Mouse (Mus musculus) forebrain, embryonic 12.5 days (tissue): ENCODE measurements at regions not wholly inside any gene's neighbourhood (a gene's known extent, or its start where the extent isn't known, plus 50 kb on each side); places are given as distances from the start of the nearest gene placed in this dataset.

Experiments used
- ATAC-seq: fragments of 200-750 bp; cut with Nextera tagmentation; 2 replicates; pipeline ENCODE4 v1.8.0; 2017; ENCODE audit warnings: moderate TSS enrichment; ENCODE audit not compliant: low FRiP score
- H3K27ac ChIP-seq: fragments of 300-500 bp; sonication (generic); 2 replicates; pipeline ENCODE4 v1.5.1; 2016; ENCODE audit warnings: mild to moderate bottlenecking
- H3K27me3 ChIP-seq: fragments of 300-500 bp; sonication (generic); 2 replicates; pipeline ENCODE4 v1.6.1; 2016; ENCODE audit warnings: mild to moderate bottlenecking
- H3K36me3 ChIP-seq: fragments of 300-500 bp; sonication (generic); replicated peaks from 2 replicates; pipeline ENCODE4 v1.6.1; 2016; ENCODE audit warnings: mild to moderate bottlenecking
- H3K4me1 ChIP-seq: fragments of 300-500 bp; sonication (generic); 2 replicates; pipeline ENCODE4 v1.6.1; 2016
- H3K4me2 ChIP-seq: fragments of 300-500 bp; sonication (generic); 2 replicates; pipeline ENCODE4 v1.6.1; 2016; ENCODE audit warnings: mild to moderate bottlenecking, moderate library complexity
- H3K4me3 ChIP-seq: fragments of 300-500 bp; sonication (generic); replicated peaks from 2 replicates; pipeline ENCODE4 v1.5.1; 2016; ENCODE audit warnings: mild to moderate bottlenecking
- H3K9ac ChIP-seq: fragments of 300-500 bp; sonication (generic); 2 replicates; pipeline ENCODE4 v1.6.1; 2016; ENCODE audit warnings: mild to moderate bottlenecking
- H3K9me3 ChIP-seq: fragments of 300-500 bp; sonication (generic); 2 replicates; pipeline ENCODE4 v1.6.1; 2016
- WGBS: fragments of 180-500 bp; shearing (Covaris S2); methylation state at CpG from one replicate; pipeline ENCODE4 v1.1.7; 2016; 5-methylcytosine and 5-hydroxymethylcytosine counted together

DNA sequence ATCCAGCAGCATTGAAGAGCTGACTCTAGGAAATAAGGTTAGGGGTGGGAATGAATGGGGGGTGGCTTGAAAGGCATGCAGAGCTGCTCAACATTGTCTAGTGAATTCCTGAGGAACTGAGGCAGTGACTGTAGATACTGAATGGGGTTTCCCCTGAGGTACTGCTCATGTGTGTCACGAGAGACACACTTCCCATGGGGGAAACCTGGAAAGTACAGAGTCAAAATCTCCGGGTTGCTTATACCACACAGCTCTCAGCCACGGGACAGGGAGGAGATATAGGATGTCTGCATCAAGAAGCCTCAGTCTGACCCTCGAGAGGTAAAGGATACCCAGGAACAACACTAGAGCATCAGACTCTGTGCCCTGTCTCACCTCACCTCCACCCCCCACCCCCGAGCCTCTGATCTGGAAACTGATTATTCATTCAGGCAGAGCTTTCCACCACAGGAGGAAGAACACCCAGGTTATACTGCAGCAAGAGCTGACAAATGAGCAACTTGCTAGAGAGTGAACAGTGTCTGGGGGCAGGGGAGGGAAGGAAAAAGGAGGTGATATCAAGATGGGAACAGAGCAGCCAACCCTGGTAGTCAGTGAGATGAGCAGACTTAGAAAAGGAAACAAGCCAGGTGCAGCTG, 102.3 kb upstream of the Nfe2l3 start:
- H3K27ac ChIP-seq = no peak overlapping the region
- H3K4me2 ChIP-seq = no peak overlapping the region
- H3K9ac ChIP-seq = no peak overlapping the region
- 0 out of 2 replicates have a peak, but pooled peaks cover 4% of the 10 kb centered on the region for H3K27me3 ChIP-seq
- H3K4me3 ChIP-seq = no peak overlapping the region
- peaks cover 3% of the 10 kb centered on the region; the same call in 1 of the 2 replicates for H3K4me1 ChIP-seq
- no peak for ATAC-seq
- H3K9me3 ChIP-seq = no peaks in the 10 kb centered on the region
- H3K36me3 ChIP-seq = no peaks in the 10 kb centered on the region
- 68% methylated on average over 5 of the region's 5 CpGs for WGBS

DNA sequence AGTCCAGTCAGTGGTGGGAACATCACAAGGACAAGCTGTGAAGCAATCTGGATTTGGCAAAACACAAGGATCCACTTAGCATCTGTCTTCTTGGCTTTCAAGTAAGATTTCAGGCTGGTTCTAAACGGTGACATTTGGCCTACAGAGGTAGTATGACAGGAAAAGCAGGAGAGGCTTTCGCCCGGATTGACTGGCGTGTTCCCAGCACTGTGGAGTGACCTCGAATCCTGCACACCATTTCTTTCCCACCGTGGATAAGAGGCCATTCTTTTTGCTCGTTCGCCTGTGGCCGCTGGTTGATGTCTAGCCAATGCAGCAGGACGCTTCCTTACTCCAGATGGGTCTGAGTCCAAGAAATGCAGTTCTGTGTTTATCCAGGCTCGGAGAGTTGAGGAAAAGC, 99.6 kb upstream of the Nfe2l3 start:
- Histone ChIP-seq H3K36me3 (no peaks in the 10 kb centered on the region), H3K4me1 (no peaks in the 10 kb centered on the region; the same call in 1 of the 2 replicates), H3K9ac (no peak overlapping the region), H3K4me3 (no peak overlapping the region), H3K9me3 (no peaks in the 10 kb centered on the region), H3K27me3 (0 out of 2 replicates have a peak, but pooled peaks cover 4% of the 10 kb centered on the region), H3K4me2 (no peak overlapping the region), H3K27ac (no peak overlapping the region)
- no peak for ATAC-seq
- 68% methylated on average over 11 of the region's 11 CpGs for WGBS

- Histone ChIP-seq H3K9ac (no peak overlapping the region), H3K4me2 (no peak overlapping the region), H3K4me1 (no peaks in the 10 kb centered on the region; the same call in 1 of the 2 replicates), H3K36me3 (no peaks in the 10 kb centered on the region), H3K9me3 (no peaks in the 10 kb centered on the region), H3K27me3 (0 out of 2 replicates have a peak, but pooled peaks cover 4% of the 10 kb centered on the region), H3K4me3 (no peak overlapping the region), H3K27ac (no peak overlapping the region)
- no peak for ATAC-seq
- WGBS = 64% methylated on average over 7 of the region's 7 CpGs
Measured at GRCm38 (mm10) chr6:51333722-51334360, 98.6 kb upstream of the Nfe2l3 start.

- Histone ChIP-seq H3K9me3 (no peaks in the 10 kb centered on the region), H3K27ac (no peak overlapping the region), H3K4me3 (no peak overlapping the region), H3K4me2 (no peak overlapping the region), H3K36me3 (no peaks in the 10 kb centered on the region), H3K4me1 (no peaks in the 10 kb centered on the region; the same call in 1 of the 2 replicates), H3K9ac (no peak overlapping the region), H3K27me3 (0 out of 2 replicates have a peak, but pooled peaks cover 4% of the 10 kb centered on the region)
- no peak for ATAC-seq
- 87% methylated on average over 5 of the region's 5 CpGs for WGBS
Measured at GRCm38 (mm10) chr6:51335314-51335713, 97.2 kb upstream of the Nfe2l3 start.

DNA sequence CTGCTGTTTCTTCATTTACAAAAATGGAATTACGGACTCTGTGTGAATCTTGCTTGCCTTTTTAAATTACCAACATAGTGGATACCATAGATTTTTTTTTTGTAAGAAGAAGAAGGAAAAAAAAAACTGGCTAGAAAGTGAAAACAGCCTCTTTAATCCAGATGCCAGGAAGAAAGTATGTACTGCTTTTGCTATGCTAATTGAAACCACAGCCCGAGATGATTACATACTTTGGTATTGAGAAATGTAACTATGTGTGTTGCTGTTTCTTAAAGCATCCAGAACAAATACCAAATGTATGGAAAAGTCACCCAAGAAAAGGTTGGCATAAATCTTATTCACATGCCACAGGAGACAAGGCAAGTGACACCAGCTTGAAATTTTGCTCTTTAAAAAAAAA, 93.2 kb upstream of the Nfe2l3 start:
- H3K4me1 ChIP-seq = no peaks in the 10 kb centered on the region; the same call in 1 of the 2 replicates
- no peak overlapping the region for H3K4me2 ChIP-seq
- H3K36me3 ChIP-seq = no peaks in the 10 kb centered on the region
- no peak overlapping the region for H3K9ac ChIP-seq
- 84% methylated on average over 2 of the region's 2 CpGs for WGBS
- H3K27me3 ChIP-seq = no peaks in the 10 kb centered on the region
- no peak overlapping the region for H3K4me3 ChIP-seq
- no peak for ATAC-seq
- H3K27ac ChIP-seq = no peak overlapping the region
- no peaks in the 10 kb centered on the region for H3K9me3 ChIP-seq

GRCm38 (mm10) chr6:51347721-51348120, 84.7 kb upstream of the Nfe2l3 start:
- Histone ChIP-seq H3K9ac (no peak overlapping the region), H3K36me3 (no peaks in the 10 kb centered on the region), H3K9me3 (no peaks in the 10 kb centered on the region), H3K27ac (no peak overlapping the region), H3K4me3 (no peak overlapping the region), H3K4me2 (no peak overlapping the region), H3K4me1 (no peaks in the 10 kb centered on the region), H3K27me3 (no peaks in the 10 kb centered on the region)
- 91% methylated on average over 9 of the region's 9 CpGs for WGBS
- no peak for ATAC-seq

DNA sequence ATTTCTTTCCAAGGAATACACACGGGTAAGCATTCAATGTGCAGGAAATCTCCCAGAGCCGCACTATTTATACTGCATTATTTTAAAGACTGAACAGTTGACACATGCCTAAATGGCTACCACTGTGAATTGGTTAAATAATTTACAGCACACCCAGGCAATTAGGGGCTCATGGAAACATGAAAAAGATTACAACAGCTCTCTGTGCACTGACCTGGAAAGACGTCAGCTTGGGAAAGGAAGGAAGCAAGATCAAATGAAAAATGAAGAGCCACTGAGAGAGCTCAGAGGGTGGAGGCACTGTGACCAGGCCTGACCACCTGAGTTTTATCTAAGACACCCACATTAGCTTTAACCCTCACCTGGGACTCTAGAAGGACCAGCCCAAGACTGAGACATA, 82.7 kb upstream of the Nfe2l3 start:
- no peak overlapping the region for H3K9ac ChIP-seq
- no peaks in the 10 kb centered on the region for H3K4me1 ChIP-seq
- no peaks in the 10 kb centered on the region for H3K36me3 ChIP-seq
- no peaks in the 10 kb centered on the region for H3K27me3 ChIP-seq
- no peak overlapping the region for H3K4me2 ChIP-seq
- 51% methylated on average over 3 of the region's 3 CpGs for WGBS
- no peak for ATAC-seq
- no peaks in the 10 kb centered on the region for H3K9me3 ChIP-seq
- no peak overlapping the region for H3K27ac ChIP-seq
- no peak overlapping the region for H3K4me3 ChIP-seq

DNA sequence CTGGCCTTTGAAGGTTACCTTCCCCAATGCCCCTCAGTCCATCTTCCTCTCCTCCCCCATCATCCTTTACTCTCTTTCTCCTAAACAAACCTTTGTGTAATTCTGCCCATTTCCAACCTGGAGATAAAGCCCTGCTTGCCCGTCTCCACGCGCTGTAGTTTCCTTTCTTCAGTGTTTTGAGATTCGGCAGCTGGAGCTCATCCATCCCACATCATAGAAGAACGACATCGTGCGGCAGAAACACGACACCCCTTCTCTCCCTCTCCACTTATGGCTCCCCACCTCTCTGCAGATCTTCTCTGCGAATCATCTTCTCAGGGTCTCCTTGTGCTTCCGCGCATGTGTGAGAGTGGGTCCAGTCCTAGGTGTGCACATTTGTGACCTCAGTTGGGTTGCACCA, 77.4 kb upstream of the Nfe2l3 start:
- no peak overlapping the region for H3K9ac ChIP-seq
- ATAC-seq = no peak
- H3K4me3 ChIP-seq = no peak overlapping the region
- H3K27me3 ChIP-seq = no peaks in the 10 kb centered on the region
- H3K27ac ChIP-seq = no peak overlapping the region
- WGBS = 90% methylated on average over 11 of the region's 11 CpGs
- H3K9me3 ChIP-seq = no peaks in the 10 kb centered on the region
- no peaks in the 10 kb centered on the region for H3K36me3 ChIP-seq
- no peaks in the 10 kb centered on the region for H3K4me1 ChIP-seq
- no peak overlapping the region for H3K4me2 ChIP-seq

DNA sequence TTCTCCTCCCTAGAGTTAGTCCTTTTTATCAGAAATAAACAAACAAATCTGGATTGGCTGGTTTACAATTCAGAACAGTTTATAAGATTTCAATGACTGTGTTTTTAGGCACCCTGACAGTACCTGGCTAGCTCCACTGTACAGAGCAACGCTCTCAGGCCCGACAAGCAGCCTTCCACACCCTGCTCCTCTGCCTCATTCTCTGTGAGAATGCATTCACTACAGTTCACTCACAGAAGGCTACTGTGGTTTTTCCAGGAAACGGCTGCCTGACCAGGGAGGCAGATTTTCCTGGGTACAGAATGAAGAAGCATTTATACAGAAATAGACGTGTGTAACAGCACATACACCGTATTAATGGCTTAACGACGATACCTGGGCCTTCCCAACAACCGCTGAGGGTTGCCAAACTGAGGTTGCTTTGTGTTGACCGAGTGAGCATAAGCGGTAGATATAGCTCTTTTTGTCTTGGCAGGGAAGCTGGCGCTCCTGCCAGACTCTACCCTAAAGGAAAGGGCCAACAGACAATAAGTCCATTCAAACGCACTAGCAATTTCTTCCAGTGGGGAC, 70.8 kb upstream of the Nfe2l3 start:
- Histone ChIP-seq H3K9ac (no peak overlapping the region), H3K9me3 (no peaks in the 10 kb centered on the region), H3K4me1 (peaks cover 17% of the 10 kb centered on the region), H3K27ac (0 out of 2 replicates have a peak overlapping the region, but pooled peaks have one; percentile 27), H3K36me3 (no peaks in the 10 kb centered on the region), H3K4me3 (no peak overlapping the region), H3K27me3 (no peaks in the 10 kb centered on the region), H3K4me2 (no peak overlapping the region)
- 53% methylated on average over 12 of the region's 12 CpGs for WGBS
- no peak for ATAC-seq

- peak overlapping the region; percentile 17; the same call in 1 of the 2 replicates for H3K9ac ChIP-seq
Measured at GRCm38 (mm10) chr6:51362475-51363226, 69.8 kb upstream of the Nfe2l3 start.

GRCm38 (mm10) chr6:51364776-51365175, 67.7 kb upstream of the Nfe2l3 start:
- H3K4me3 ChIP-seq = no peak overlapping the region
- H3K27me3 ChIP-seq = no peaks in the 10 kb centered on the region
- ATAC-seq = no peak
- H3K9me3 ChIP-seq = no peaks in the 10 kb centered on the region
- WGBS = 61% methylated on average over 6 of the region's 6 CpGs
- no peak overlapping the region for H3K9ac ChIP-seq
- H3K36me3 ChIP-seq = no peaks in the 10 kb centered on the region
- H3K4me1 ChIP-seq = peaks cover 22% of the 10 kb centered on the region
- no peak overlapping the region for H3K27ac ChIP-seq
- no peak overlapping the region for H3K4me2 ChIP-seq

More at GRCm38 (mm10) chr6:51362475-51363226, 69.8 kb upstream of the Nfe2l3 start:
- H3K4me1 ChIP-seq = peaks cover 17% of the 10 kb centered on the region
- peak overlapping the region; percentile 18; the same call in 1 of the 2 replicates for H3K4me3 ChIP-seq
- no peaks in the 10 kb centered on the region for H3K9me3 ChIP-seq
- H3K27ac ChIP-seq = peak overlapping the region; percentile 42; the same call in 1 of the 2 replicates
- ATAC-seq = peak; percentile 79
- H3K27me3 ChIP-seq = no peaks in the 10 kb centered on the region
- peak overlapping the region; percentile 45 for H3K4me2 ChIP-seq
- H3K36me3 ChIP-seq = no peaks in the 10 kb centered on the region
- WGBS = 4% methylated on average over 15 of the region's 15 CpGs

DNA sequence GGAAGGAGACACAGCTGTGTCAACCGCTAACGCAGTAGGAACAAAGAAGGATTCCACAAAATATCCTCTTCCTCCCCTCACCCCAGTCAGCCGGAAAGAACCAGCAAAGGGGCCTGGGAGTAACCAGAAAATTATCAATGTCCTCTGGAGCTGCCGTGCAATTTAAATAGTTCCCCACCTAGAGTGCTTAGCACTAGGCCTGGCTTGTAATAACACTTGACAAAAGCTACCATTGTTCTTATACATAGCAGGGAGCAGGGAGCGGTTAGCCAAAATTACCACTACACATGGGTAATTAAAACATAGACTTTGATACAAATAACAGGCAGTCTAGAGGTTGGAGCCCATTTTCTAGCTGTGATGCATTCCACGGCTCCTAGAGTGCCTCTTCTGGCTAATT, 62.7 kb upstream of the Nfe2l3 start:
- no peak for ATAC-seq
- H3K9ac ChIP-seq = no peak overlapping the region
- H3K4me3 ChIP-seq = no peak overlapping the region
- no peak overlapping the region for H3K27ac ChIP-seq
- no peaks in the 10 kb centered on the region for H3K9me3 ChIP-seq
- 37% methylated on average over 6 of the region's 6 CpGs for WGBS
- H3K4me1 ChIP-seq = peaks cover 20% of the 10 kb centered on the region
- H3K27me3 ChIP-seq = no peaks in the 10 kb centered on the region
- no peak overlapping the region for H3K4me2 ChIP-seq
- no peaks in the 10 kb centered on the region for H3K36me3 ChIP-seq
